Mouse (Mus musculus) ES-Bruce4 (cell line): ENCODE measurements around the gene Pars2.

ENCODE experiments used
- CTCF ChIP-seq: IDR thresholded peaks from one replicate; pipeline ENCODE4 v1.8.1; 2011; ENCODE audit warnings: low read depth, low read length
- EP300 ChIP-seq: IDR thresholded peaks from 2 replicates; pipeline ENCODE4 v1.6.1; 2011; ENCODE audit warnings: low read depth, low read length; ENCODE audit not compliant: insufficient read depth
- POLR2A ChIP-seq: IDR thresholded peaks from one replicate; pipeline ENCODE4 v1.8.1; 2011; ENCODE audit warnings: low read length; ENCODE audit not compliant: insufficient read depth

DNA sequence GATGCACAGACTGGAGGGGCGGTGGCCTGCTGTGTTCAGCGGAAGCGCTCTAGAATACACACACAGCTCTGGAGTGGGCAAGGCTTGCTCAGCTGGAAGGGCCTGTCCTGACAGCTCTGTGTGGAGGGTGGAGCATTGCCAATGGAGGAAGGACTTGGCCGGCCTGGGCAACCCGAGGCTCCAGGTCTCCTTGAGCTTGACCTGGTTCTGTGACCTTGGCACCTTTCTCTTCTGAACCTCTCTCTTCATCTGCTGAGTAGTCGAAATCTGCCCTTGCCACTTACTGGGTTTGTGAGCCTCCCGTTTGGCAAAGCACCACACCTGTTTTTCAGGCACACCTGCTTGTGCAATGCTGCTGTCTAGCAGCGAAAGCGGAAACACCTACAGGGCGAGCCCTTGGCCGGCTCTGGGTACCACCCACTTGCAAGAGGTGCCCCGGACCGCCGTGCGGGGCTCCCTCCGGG is 28.8 kb upstream of the Pars2 start, which contains the start of gene Ttc22:
- TF ChIP-seq CTCF, result no peak
- TF ChIP-seq EP300, result 0 out of 2 replicates have a peak, but pooled peaks have one; percentile 27
- no peak for TF ChIP-seq POLR2A
